Mouse (Mus musculus): Measurements from ENCODE around the gene Unc50. TPM values are rescaled to one million over a fixed set of nuclear protein-coding genes. Genes with fewer than 3 reads are reported as not detected.
A peak's percentile ranks its signal among the peaks of the same experiment; 100 is the strongest.

The Unc50 gene
- total and polyA plus RNA-seq, 3 experiments = 41.8 to 75.5 (median 58.5) TPM

- in situ Hi-C loops (cut with MboI; ENCODE audit: low pct_ligation_motif_present, low pct_unique_long_range_greater_than_20kb, low sequenced_read_pairs) = no loop called here
- Histone ChIP-seq H3K27ac (ENCODE audit: insufficient read depth, low read depth) (no peak overlapping the region), H3K4me1 (ENCODE audit: control insufficient read depth in 1 of 2, insufficient read depth in 2 of 2) (peaks cover 0 to 18% of the 10 kb centered on the region in 2 experiments; a peak in 2 of 4 replicates), H3K9me3 (replicated peaks; ENCODE audit: low read length) (no peaks in the 10 kb centered on the region), H3K79me2 (replicated peaks; ENCODE audit: control insufficient read depth, extremely low read depth, insufficient read depth, poor library complexity, severe bottlenecking) (no peaks in the 10 kb centered on the region), H3K9ac (ENCODE audit: insufficient read depth, low read depth) (no peak overlapping the region), H3K4me3 (replicated peaks in 1 of 3; ENCODE audit: low read depth in 2 of 3, low read length in 2 of 3, poor library complexity in 1 of 3) (no peak overlapping the region), H3K4me2 (ENCODE audit: insufficient read depth, low read depth, poor library complexity, severe bottlenecking) (no peak overlapping the region), H3K36me3 (replicated peaks in 1 of 2; ENCODE audit: control insufficient read depth in 1 of 2, insufficient read depth in 1 of 2, low read length in 1 of 2) (peaks cover 51 to 88% of the 10 kb centered on the region in 2 experiments), H3K27me3 (replicated peaks) (no peaks in the 10 kb centered on the region)
- TF ChIP-seq NRF1 (IDR thresholded peaks at IDR 0.05; ENCODE audit: low read depth, low read length) (no peak), E2F4 (IDR thresholded peaks at IDR 0.05; ENCODE audit: insufficient replicate concordance, low read depth, low read length) (no peak), CTCF (conservative IDR thresholded peaks at IDR 0.05 in 1 of 2, IDR thresholded peaks at IDR 0.05 in 1 of 2; ENCODE audit: low read depth in 2 of 2, low read length in 2 of 2) (peak; percentile 64 to 78), BHLHE40 (IDR thresholded peaks at IDR 0.05; ENCODE audit: low read depth, low read length) (peak; percentile 55; the same call in 1 of the 2 replicates), RCOR1 (conservative IDR thresholded peaks at IDR 0.05; ENCODE audit: low read depth, low read length) (no peak; the same call in 1 of the 2 replicates), EP300 (IDR thresholded peaks at IDR 0.05; ENCODE audit: low read length) (0 out of 2 replicates have a peak, but pooled peaks have one; percentile 15), ZC3H11A (IDR thresholded peaks at IDR 0.05; ENCODE audit: low read depth, low read length) (0 out of 2 replicates have a peak, but pooled peaks have one; percentile 10), RAD21 (IDR thresholded peaks at IDR 0.05; ENCODE audit: low read depth, low read length) (peak; percentile 56), ZKSCAN1 (IDR thresholded peaks at IDR 0.05; ENCODE audit: borderline replicate concordance, low read depth, low read length) (no peak), ETS1 (conservative IDR thresholded peaks at IDR 0.05; ENCODE audit: low read depth, low read length) (peak; percentile 25; the same call in 1 of the 2 replicates), MAZ (IDR thresholded peaks at IDR 0.05; ENCODE audit: low read depth, low read length) (no peak), IRF4 (IDR thresholded peaks at IDR 0.05; ENCODE audit: low read depth, low read length) (no peak), TCF12 (IDR thresholded peaks at IDR 0.05; ENCODE audit: low read depth, low read length) (0 out of 2 replicates have a peak, but pooled peaks have one; percentile 21), SMC3 (IDR thresholded peaks at IDR 0.05; ENCODE audit: low read depth, low read length) (peak; percentile 77), POLR2AphosphoS2 (IDR thresholded peaks at IDR 0.05; ENCODE audit: low read depth, low read length) (no peak)
- peak; percentile 57 for DNase-seq (ENCODE audit: extremely low read depth)
- dilution Hi-C loops (cut with MboI; ENCODE audit: extremely low pct_ligation_motif_present, extremely low pct_unique_long_range_greater_than_20kb, low sequenced_read_pairs) = no loop called here
These were observed 18.6 kb downstream of the Unc50 start for GRCm38 (mm10) chr1:37448361-37449095.

GRCm38 (mm10) chr1:37451270-37451669 is 21.3 kb downstream of the Unc50 start:
- Histone ChIP-seq H3K9me3 (replicated peaks; ENCODE audit: low read length) (no peaks in the 10 kb centered on the region), H3K27me3 (replicated peaks) (no peaks in the 10 kb centered on the region), H3K4me2 (ENCODE audit: insufficient read depth, low read depth, poor library complexity, severe bottlenecking) (no peak overlapping the region), H3K4me1 (ENCODE audit: control insufficient read depth in 1 of 2, insufficient read depth in 2 of 2) (peaks cover 0 to 18% of the 10 kb centered on the region in 2 experiments; a peak in 2 of 4 replicates), H3K36me3 (replicated peaks in 1 of 2; ENCODE audit: control insufficient read depth in 1 of 2, insufficient read depth in 1 of 2, low read length in 1 of 2) (peaks cover 54 to 82% of the 10 kb centered on the region in 2 experiments), H3K9ac (ENCODE audit: insufficient read depth, low read depth) (no peak overlapping the region), H3K27ac (ENCODE audit: insufficient read depth, low read depth) (no peak overlapping the region), H3K79me2 (replicated peaks; ENCODE audit: control insufficient read depth, extremely low read depth, insufficient read depth, poor library complexity, severe bottlenecking) (no peaks in the 10 kb centered on the region), H3K4me3 (replicated peaks in 1 of 3; ENCODE audit: low read depth in 2 of 3, low read length in 2 of 3, poor library complexity in 1 of 3) (no peak overlapping the region)
- TF ChIP-seq RAD21 (IDR thresholded peaks at IDR 0.05; ENCODE audit: low read depth, low read length) (no peak), NELFE (IDR thresholded peaks at IDR 0.05; ENCODE audit: low read depth, low read length) (no peak), TBP (conservative IDR thresholded peaks at IDR 0.05; ENCODE audit: low read depth, low read length) (no peak), MEF2A (IDR thresholded peaks at IDR 0.05; ENCODE audit: borderline replicate concordance, low read depth, low read length) (no peak), MYC (IDR thresholded peaks at IDR 0.05; ENCODE audit: low read depth, low read length) (no peak), POLR2A (IDR thresholded peaks at IDR 0.05; ENCODE audit: low read depth, low read length) (no peak), ZMIZ1 (IDR thresholded peaks at IDR 0.05; ENCODE audit: low read depth, low read length) (no peak), ZKSCAN1 (IDR thresholded peaks at IDR 0.05; ENCODE audit: borderline replicate concordance, low read depth, low read length) (no peak), ZC3H11A (IDR thresholded peaks at IDR 0.05; ENCODE audit: low read depth, low read length) (no peak), IRF4 (IDR thresholded peaks at IDR 0.05; ENCODE audit: low read depth, low read length) (no peak), USF1 (IDR thresholded peaks at IDR 0.05; ENCODE audit: low read depth, low read length) (no peak), EP300 (IDR thresholded peaks at IDR 0.05; ENCODE audit: low read length) (no peak), GABPA (IDR thresholded peaks at IDR 0.05; ENCODE audit: insufficient replicate concordance, low read depth, low read length) (no peak)
- no peak for DNase-seq (ENCODE audit: extremely low read depth)
- in situ Hi-C loops (cut with MboI; ENCODE audit: low pct_ligation_motif_present, low pct_unique_long_range_greater_than_20kb, low sequenced_read_pairs) = no loop called here
- dilution Hi-C loops (cut with MboI; ENCODE audit: extremely low pct_ligation_motif_present, extremely low pct_unique_long_range_greater_than_20kb, low sequenced_read_pairs) = no loop called here

Measured in CH12.LX (cell line).